Mouse (Mus musculus) cerebellum, adult 11-12 months (tissue): ENCODE results near the gene Golgb1.
"Not testable (repeated sequence)": the region's sequence is repeated elsewhere in the genome, so short reads cannot be mapped to it uniquely, and the experiment has no call there.

Experiments used
- DNase-seq: peaks from one replicate; pipeline ENCODE4 v3.0.0; 2022

Golgb1 gene

GRCm38 (mm10) chr16:36874583-36875275 lies at the start of gene Golgb1, which contains the start of gene Eaf2:
Gene Golgb1, plus strand, starts transcription at chr16:36875140.
Gene Eaf2, minus strand, starts transcription at chr16:36875003.
- peak; percentile 99 for DNase-seq

- DNase-seq: no peak
These were observed 47.3 kb upstream of the Golgb1 start for GRCm38 (mm10) chr16:36827611-36828053.

- peak; percentile 82 for DNase-seq
These were observed 46.7 kb upstream of the Golgb1 start, which contains the start of gene Iqcb1 for GRCm38 (mm10) chr16:36828054-36828786. Gene Iqcb1, plus strand, starts transcription at chr16:36828385.

- DNase-seq: no peak
These were observed 46.1 kb upstream of the Golgb1 start for GRCm38 (mm10) chr16:36828820-36829219.

- DNase-seq: not testable (repeated sequence)
These were observed 28.0 kb upstream of the Golgb1 start for GRCm38 (mm10) chr16:36846894-36847293.

- no peak for DNase-seq
These were observed 23.7 kb upstream of the Golgb1 start for GRCm38 (mm10) chr16:36851202-36851601.

GRCm38 (mm10) chr16:36863585-36863984 lies 11.4 kb upstream of the Golgb1 start:
- DNase-seq: no peak

- no peak for DNase-seq
These were observed 5.5 kb upstream of the Golgb1 start for GRCm38 (mm10) chr16:36869442-36869841.

- DNase-seq: no peak
These were observed 424 bp downstream of the Golgb1 start for GRCm38 (mm10) chr16:36875276-36875851.

GRCm38 (mm10) chr16:36877316-36877715 lies 2.4 kb downstream of the Golgb1 start:
- DNase-seq: no peak

GRCm38 (mm10) chr16:36882737-36883343 lies 7.9 kb downstream of the Golgb1 start:
- DNase-seq: peak; percentile 52

GRCm38 (mm10) chr16:36884881-36885280 lies 9.9 kb downstream of the Golgb1 start:
- DNase-seq: no peak

GRCm38 (mm10) chr16:36885912-36886311 lies 11.0 kb downstream of the Golgb1 start:
- no peak for DNase-seq

GRCm38 (mm10) chr16:36887546-36887945 lies 12.6 kb downstream of the Golgb1 start:
- DNase-seq: no peak

- no peak for DNase-seq
These were observed 15.6 kb downstream of the Golgb1 start for GRCm38 (mm10) chr16:36890559-36890958.

GRCm38 (mm10) chr16:36891415-36891814 lies 16.5 kb downstream of the Golgb1 start:
- no peak for DNase-seq

GRCm38 (mm10) chr16:36893317-36893716 lies 18.4 kb downstream of the Golgb1 start:
- DNase-seq: no peak

- DNase-seq: no peak
These were observed 21.8 kb downstream of the Golgb1 start for GRCm38 (mm10) chr16:36896712-36897111.

GRCm38 (mm10) chr16:36903156-36903555 lies 28.2 kb downstream of the Golgb1 start:
- no peak for DNase-seq

GRCm38 (mm10) chr16:36911909-36912308 lies 37.0 kb downstream of the Golgb1 start:
- no peak for DNase-seq

GRCm38 (mm10) chr16:36912311-36912710 lies 37.4 kb downstream of the Golgb1 start:
- DNase-seq: no peak

- DNase-seq: no peak
These were observed 39.3 kb downstream of the Golgb1 start for GRCm38 (mm10) chr16:36914195-36914594.

GRCm38 (mm10) chr16:36918505-36918904 lies 43.6 kb downstream of the Golgb1 start:
- no peak for DNase-seq
